Mouse (Mus musculus) yolk sac, embryonic 10.5 days (tissue): Measurements from ENCODE around the gene Cadm1.

Experiments used
- DNase-seq: peaks from one replicate; pipeline ENCODE4 v3.0.0-alpha.2; 2017; ENCODE audit warnings: low spot score

The Cadm1 gene

GRCm38 (mm10) chr9:47876557-47877206 is 346.7 kb downstream of the Cadm1 start:
- no peak for DNase-seq

- no peak for DNase-seq
Observed at GRCm38 (mm10) chr9:47880171-47880570, 350.2 kb downstream of the Cadm1 start.

GRCm38 (mm10) chr9:47882372-47882771 is 352.4 kb downstream of the Cadm1 start:
- no peak for DNase-seq

GRCm38 (mm10) chr9:47891721-47892120 is 361.7 kb downstream of the Cadm1 start:
- no peak for DNase-seq

- no peak for DNase-seq
Observed at GRCm38 (mm10) chr9:47892995-47893394, 363.0 kb downstream of the Cadm1 start.

- peak; percentile 26 for DNase-seq
Observed at GRCm38 (mm10) chr9:47894096-47894495, 364.1 kb downstream of the Cadm1 start.

GRCm38 (mm10) chr9:47894661-47895060 is 364.7 kb downstream of the Cadm1 start:
- no peak for DNase-seq

GRCm38 (mm10) chr9:47895121-47895520 is 365.1 kb downstream of the Cadm1 start:
- DNase-seq: peak; percentile 9

GRCm38 (mm10) chr9:47900734-47901133 is 370.8 kb downstream of the Cadm1 start:
- DNase-seq: no peak

- DNase-seq: no peak
Observed at GRCm38 (mm10) chr9:47903661-47904060, 373.7 kb downstream of the Cadm1 start.

GRCm38 (mm10) chr9:47904339-47904922 is 374.5 kb downstream of the Cadm1 start:
- DNase-seq: no peak

- DNase-seq: no peak
Observed at GRCm38 (mm10) chr9:47906521-47906920, 376.5 kb downstream of the Cadm1 start.
